Mouse (Mus musculus) limb, embryonic 13.5 days (tissue): ENCODE measurements at regions not wholly inside any gene's neighbourhood (a gene's known extent, or its start where the extent isn't known, plus 50 kb on each side); places are given as distances from the start of the nearest gene placed in this dataset.

Source experiments
- ATAC-seq: fragments of 200-750 bp; cut with Nextera tagmentation; 2 replicates; pipeline ENCODE4 v1.8.0; 2017; ENCODE audit warnings: low read depth, moderate number of reproducible peaks, moderate TSS enrichment; ENCODE audit not compliant: low FRiP score
- H3K27ac ChIP-seq: fragments of 300-500 bp; sonication (generic); 2 replicates; pipeline ENCODE4 v1.5.1; 2015; ENCODE audit warnings: inconsistent platforms, mild to moderate bottlenecking, moderate library complexity
- H3K27me3 ChIP-seq: fragments of 300-500 bp; sonication (generic); 2 replicates; pipeline ENCODE4 v1.6.1; 2015; ENCODE audit warnings: mild to moderate bottlenecking, inconsistent platforms
- H3K36me3 ChIP-seq: fragments of 300-500 bp; sonication (generic); 2 replicates; pipeline ENCODE4 v1.6.1; 2015; ENCODE audit warnings: inconsistent platforms, mild to moderate bottlenecking, moderate library complexity
- H3K4me1 ChIP-seq: fragments of 300-500 bp; sonication (generic); 2 replicates; pipeline ENCODE4 v1.6.1; 2015; ENCODE audit warnings: inconsistent platforms
- H3K4me2 ChIP-seq: fragments of 300-500 bp; sonication (generic); replicated peaks from 2 replicates; pipeline ENCODE4 v1.6.1; 2015; ENCODE audit warnings: inconsistent platforms, mild to moderate bottlenecking, moderate library complexity
- H3K4me3 ChIP-seq: fragments of 300-500 bp; sonication (generic); 2 replicates; pipeline ENCODE4 v1.5.1; 2015; ENCODE audit warnings: moderate library complexity, mild to moderate bottlenecking, inconsistent platforms
- H3K9ac ChIP-seq: fragments of 300-500 bp; sonication (generic); 2 replicates; pipeline ENCODE4 v1.6.1; 2015; ENCODE audit warnings: mild to moderate bottlenecking, inconsistent platforms
- H3K9me3 ChIP-seq: fragments of 300-500 bp; sonication (generic); 2 replicates; pipeline ENCODE4 v1.6.1; 2016; ENCODE audit warnings: inconsistent platforms
- WGBS: fragments of 180-500 bp; shearing (Covaris S2); methylation state at CpG from one replicate; pipeline ENCODE4 v1.1.7; 2015; 5-methylcytosine and 5-hydroxymethylcytosine counted together

GRCm38 (mm10) chr1:92309381-92309780 lies 113.9 kb upstream of the Hdac4 start:
- H3K27ac ChIP-seq, result no peak overlapping the region
- no peaks in the 10 kb centered on the region for H3K9me3 ChIP-seq
- no peak overlapping the region for H3K4me3 ChIP-seq
- H3K4me1 ChIP-seq, result no peaks in the 10 kb centered on the region
- H3K4me2 ChIP-seq, result no peak overlapping the region
- H3K36me3 ChIP-seq, result no peaks in the 10 kb centered on the region
- H3K27me3 ChIP-seq, result no peaks in the 10 kb centered on the region
- 79% methylated on average over 6 of the region's 6 CpGs for WGBS
- H3K9ac ChIP-seq, result no peak overlapping the region
- no peak for ATAC-seq

- no peaks in the 10 kb centered on the region for H3K9me3 ChIP-seq
- H3K9ac ChIP-seq, result no peak overlapping the region
- H3K36me3 ChIP-seq, result no peaks in the 10 kb centered on the region
- H3K4me1 ChIP-seq, result no peaks in the 10 kb centered on the region
- no peak overlapping the region for H3K4me2 ChIP-seq
- WGBS, result 93% methylated on average over 3 of the region's 3 CpGs
- ATAC-seq, result no peak
- H3K4me3 ChIP-seq, result no peak overlapping the region
- H3K27ac ChIP-seq, result no peak overlapping the region
- H3K27me3 ChIP-seq, result no peaks in the 10 kb centered on the region
Measured at GRCm38 (mm10) chr1:92308537-92308936, 113.0 kb upstream of the Hdac4 start.

GRCm38 (mm10) chr1:92306042-92306441 lies 110.5 kb upstream of the Hdac4 start:
- H3K9ac ChIP-seq, result no peak overlapping the region
- H3K4me1 ChIP-seq, result no peaks in the 10 kb centered on the region
- H3K4me2 ChIP-seq, result no peak overlapping the region
- H3K27me3 ChIP-seq, result no peaks in the 10 kb centered on the region
- H3K9me3 ChIP-seq, result no peaks in the 10 kb centered on the region
- H3K27ac ChIP-seq, result no peak overlapping the region
- no peaks in the 10 kb centered on the region for H3K36me3 ChIP-seq
- H3K4me3 ChIP-seq, result no peak overlapping the region
- no peak for ATAC-seq
- WGBS, result 91% methylated on average over 4 of the region's 4 CpGs

- Histone ChIP-seq H3K27ac (no peak overlapping the region), H3K36me3 (no peaks in the 10 kb centered on the region), H3K4me2 (no peak overlapping the region), H3K9me3 (no peaks in the 10 kb centered on the region), H3K4me1 (no peaks in the 10 kb centered on the region), H3K4me3 (no peak overlapping the region), H3K27me3 (no peaks in the 10 kb centered on the region), H3K9ac (no peak overlapping the region)
- no peak for ATAC-seq
- 47% methylated on average over 7 of the region's 7 CpGs for whole genome bisulfite sequencing
Measured at GRCm38 (mm10) chr1:92299041-92299440, 103.5 kb upstream of the Hdac4 start.

- H3K27me3 ChIP-seq, result no peaks in the 10 kb centered on the region
- H3K4me1 ChIP-seq, result no peaks in the 10 kb centered on the region
- no peaks in the 10 kb centered on the region for H3K9me3 ChIP-seq
- no peak overlapping the region for H3K9ac ChIP-seq
- H3K27ac ChIP-seq, result no peak overlapping the region
- 84% methylated on average over 7 of the region's 7 CpGs for WGBS
- H3K4me2 ChIP-seq, result no peak overlapping the region
- H3K36me3 ChIP-seq, result no peaks in the 10 kb centered on the region
- ATAC-seq, result no peak
- H3K4me3 ChIP-seq, result no peak overlapping the region
Measured at GRCm38 (mm10) chr1:92292681-92293380, 97.3 kb upstream of the Hdac4 start.

GRCm38 (mm10) chr1:92286966-92287342 lies 91.5 kb upstream of the Hdac4 start:
- Histone ChIP-seq H3K27me3 (no peaks in the 10 kb centered on the region), H3K9me3 (no peaks in the 10 kb centered on the region), H3K9ac (no peak overlapping the region), H3K4me1 (peaks cover 8% of the 10 kb centered on the region; the same call in 1 of the 2 replicates), H3K4me2 (no peak overlapping the region), H3K27ac (no peak overlapping the region), H3K36me3 (no peaks in the 10 kb centered on the region), H3K4me3 (no peak overlapping the region)
- no peak for ATAC-seq
- WGBS, result 100% methylated on average over 1 of the region's 1 CpGs

- Histone ChIP-seq H3K36me3 (no peaks in the 10 kb centered on the region), H3K27ac (no peak overlapping the region), H3K4me3 (no peak overlapping the region; the same call in 1 of the 2 replicates), H3K9me3 (no peaks in the 10 kb centered on the region), H3K27me3 (no peaks in the 10 kb centered on the region), H3K4me2 (peak overlapping the region; percentile 54), H3K9ac (no peak overlapping the region), H3K4me1 (peaks cover 8% of the 10 kb centered on the region; the same call in 1 of the 2 replicates)
- no peak for ATAC-seq
- WGBS, result 36% methylated on average over 21 of the region's 21 CpGs
Measured at GRCm38 (mm10) chr1:92286013-92286965, 90.8 kb upstream of the Hdac4 start.

GRCm38 (mm10) chr1:92284155-92284554 lies 88.7 kb upstream of the Hdac4 start:
- no peak for ATAC-seq
- Histone ChIP-seq H3K4me3 (no peak overlapping the region), H3K4me1 (peaks cover 8% of the 10 kb centered on the region; the same call in 1 of the 2 replicates), H3K9me3 (no peaks in the 10 kb centered on the region), H3K27ac (no peak overlapping the region), H3K9ac (no peak overlapping the region), H3K4me2 (no peak overlapping the region), H3K27me3 (no peaks in the 10 kb centered on the region), H3K36me3 (no peaks in the 10 kb centered on the region)
- 66% methylated on average over 4 of the region's 4 CpGs for WGBS

- H3K27me3 ChIP-seq, result no peaks in the 10 kb centered on the region; the same call in 1 of the 2 replicates
- ATAC-seq, result no peak
- H3K36me3 ChIP-seq, result no peaks in the 10 kb centered on the region
- H3K4me1 ChIP-seq, result no peaks in the 10 kb centered on the region
- H3K4me2 ChIP-seq, result no peak overlapping the region
- no peak overlapping the region for H3K4me3 ChIP-seq
- no peaks in the 10 kb centered on the region for H3K9me3 ChIP-seq
- no peak overlapping the region for H3K9ac ChIP-seq
- WGBS, result 75% methylated on average over 5 of the region's 5 CpGs
- H3K27ac ChIP-seq, result no peak overlapping the region
Measured at GRCm38 (mm10) chr1:92277199-92277747, 81.8 kb upstream of the Hdac4 start.

GRCm38 (mm10) chr1:92275388-92275787 lies 79.9 kb upstream of the Hdac4 start:
- Histone ChIP-seq H3K27ac (no peak overlapping the region), H3K27me3 (no peaks in the 10 kb centered on the region; the same call in 1 of the 2 replicates), H3K4me2 (no peak overlapping the region), H3K4me1 (peaks cover 2% of the 10 kb centered on the region; the same call in 1 of the 2 replicates), H3K9me3 (no peaks in the 10 kb centered on the region), H3K36me3 (no peaks in the 10 kb centered on the region), H3K9ac (no peak overlapping the region), H3K4me3 (no peak overlapping the region)
- 68% methylated on average over 1 of the region's 1 CpGs for WGBS
- ATAC-seq, result no peak

- Histone ChIP-seq H3K9me3 (no peaks in the 10 kb centered on the region), H3K27me3 (no peaks in the 10 kb centered on the region; the same call in 1 of the 2 replicates), H3K36me3 (no peaks in the 10 kb centered on the region), H3K9ac (no peak overlapping the region), H3K4me2 (no peak overlapping the region), H3K4me1 (peaks cover 2% of the 10 kb centered on the region; the same call in 1 of the 2 replicates), H3K4me3 (no peak overlapping the region), H3K27ac (no peak overlapping the region)
- 66% methylated on average over 2 of the region's 2 CpGs for WGBS
- ATAC-seq, result no peak
Measured at GRCm38 (mm10) chr1:92273760-92274159, 78.3 kb upstream of the Hdac4 start.

GRCm38 (mm10) chr1:92271676-92272291 lies 76.3 kb upstream of the Hdac4 start:
- Histone ChIP-seq H3K36me3 (no peaks in the 10 kb centered on the region), H3K9me3 (no peaks in the 10 kb centered on the region), H3K4me1 (peaks cover 2% of the 10 kb centered on the region; the same call in 1 of the 2 replicates), H3K4me3 (no peak overlapping the region), H3K27ac (no peak overlapping the region), H3K9ac (no peak overlapping the region), H3K4me2 (no peak overlapping the region), H3K27me3 (no peaks in the 10 kb centered on the region)
- WGBS, result 59% methylated on average over 9 of the region's 9 CpGs
- no peak for ATAC-seq
